Mouse (Mus musculus) cerebellum, adult 2 months (tissue): ENCODE measurements around the gene Pip4k2b.

Source experiments
- CTCF ChIP-seq: fragments of 200-500 bp; IDR thresholded peaks from 2 replicates; pipeline ENCODE4 v1.5.1; 2011; ENCODE audit warnings: low read depth, mild to moderate bottlenecking, control low read depth, low read length, moderate library complexity, borderline replicate concordance; ENCODE audit not compliant: insufficient read depth
- POLR2A ChIP-seq: fragments of 200-500 bp; IDR thresholded peaks from 2 replicates; pipeline ENCODE4 v1.6.1; 2011; ENCODE audit warnings: low read length, control low read depth, borderline replicate concordance; ENCODE audit not compliant: insufficient read depth

DNA sequence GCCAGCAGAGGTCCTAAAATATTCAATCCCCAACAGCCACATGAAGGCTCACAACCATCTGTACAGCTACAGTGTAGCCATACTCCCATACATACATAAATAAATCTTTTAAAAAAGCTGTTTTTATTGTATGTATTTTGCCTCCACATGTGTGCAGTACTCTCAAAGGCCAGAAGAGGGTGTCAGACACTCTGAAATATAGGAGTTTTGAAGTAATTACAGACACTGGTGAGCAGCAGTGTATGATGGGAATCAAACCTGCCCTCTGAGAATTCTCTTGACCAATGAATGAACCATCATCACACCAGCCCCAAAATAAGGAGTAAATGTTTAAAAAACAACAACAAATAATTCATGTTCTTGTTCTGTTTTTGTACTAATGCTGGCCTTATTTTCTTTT is 17.1 kb upstream of the Pip4k2b start:
- no peak for TF ChIP-seq POLR2A
- no peak for TF ChIP-seq CTCF
